Comparison of ENCODE assay signal across 28 mouse cellular contexts in the genomic region with DNA sequence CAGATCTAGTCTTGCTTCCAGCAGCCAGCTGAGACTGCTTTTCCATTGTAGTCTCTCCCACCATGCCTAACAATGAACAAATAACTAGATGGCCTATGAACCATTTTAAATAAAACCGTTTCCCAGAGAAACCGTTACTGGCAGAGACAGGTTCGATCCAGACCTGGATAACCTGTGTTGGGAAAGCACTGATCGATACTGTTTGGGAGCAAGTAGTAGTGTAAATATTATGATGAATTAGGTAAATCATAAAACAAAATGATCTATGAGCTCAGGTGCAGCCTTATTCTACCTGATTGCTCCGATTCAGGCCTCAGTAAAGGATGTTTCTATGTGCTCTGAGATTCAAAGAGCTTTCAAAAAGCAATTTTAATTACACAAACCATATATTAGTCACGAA.
A peak's percentile ranks its signal among the peaks of the same experiment; 100 is the strongest.
DNase-seq lines count a peak whose midpoint lies in the region; ATAC-seq and TF ChIP-seq lines count a peak whose summit lies in the region.
"Had no signal": no experiment of that assay in that cellular context is flagged by ENCODE, and none has a peak within 500 bp of the region (broad histone marks: within the 10 kb centered on the region; RNA-seq: fewer than 3 reads in every experiment).

No protein-coding gene starts in this region.

- no peak overlapping the region for H3K27ac ChIP-seq in liver, adult 2 months (replicated peaks; ENCODE audit: insufficient read depth, low read depth, low read length)
- no peak overlapping the region for H3K27ac ChIP-seq in liver, embryonic 12.5 days
- H3K27ac ChIP-seq in liver, postnatal 0 days (ENCODE audit: low read depth): 0 out of 2 replicates have a peak overlapping the region, but pooled peaks have one; percentile 36
- H3K27ac ChIP-seq: embryonic facial prominence, embryonic 13.5 days; embryonic facial prominence, embryonic 15.5 days; forebrain, embryonic 10.5 days; forebrain, embryonic 12.5 days had no signal

- WGBS in liver, adult 2 months: 29% methylated on average over 6 of the region's 6 CpGs
- 70% methylated on average over 6 of the region's 6 CpGs for WGBS in liver, embryonic 12.5 days (ENCODE audit: insufficient replicate concordance)
- WGBS in liver, postnatal 0 days (ENCODE audit: insufficient replicate concordance): 64% methylated on average over 6 of the region's 6 CpGs

- peaks cover 12% of the 10 kb centered on the region for H3K4me1 ChIP-seq in liver, adult 2 months (ENCODE audit: control insufficient read depth, insufficient read depth, low read length)
- peaks cover 6% of the 10 kb centered on the region for H3K4me1 ChIP-seq in liver, embryonic 12.5 days
- peaks cover 7% of the 10 kb centered on the region for H3K4me1 ChIP-seq in liver, postnatal 0 days (ENCODE audit: insufficient read depth)
- H3K4me1 ChIP-seq: embryonic facial prominence, embryonic 15.5 days had no signal

- no peaks in the 10 kb centered on the region for H3K27me3 ChIP-seq in liver, adult 2 months (ENCODE audit: control insufficient read depth, insufficient read depth, low read length)
- no peaks in the 10 kb centered on the region for H3K27me3 ChIP-seq in liver, embryonic 12.5 days (replicated peaks)
- H3K27me3 ChIP-seq in liver, postnatal 0 days (ENCODE audit: insufficient read depth, low read length): no peaks in the 10 kb centered on the region
- H3K27me3 ChIP-seq: CH12.LX; embryonic facial prominence, embryonic 13.5 days; embryonic facial prominence, embryonic 15.5 days; forebrain, embryonic 12.5 days had no signal

- TF ChIP-seq POLR2A in liver, adult 2 months (IDR thresholded peaks at IDR 0.05; ENCODE audit: extremely low read depth, insufficient read depth, low read length): no peak
- TF ChIP-seq POLR2A in brain, embryonic 14.5 days (IDR thresholded peaks at IDR 0.05; ENCODE audit: borderline replicate concordance, extremely low read depth, insufficient read depth, insufficient read length, poor library complexity, severe bottlenecking): no peak

- no peak overlapping the region for H3K9ac ChIP-seq in liver, adult 2 months (ENCODE audit: low read depth, low read length)
- no peak overlapping the region for H3K9ac ChIP-seq in liver, embryonic 12.5 days
- no peak overlapping the region for H3K9ac ChIP-seq in liver, postnatal 0 days (replicated peaks)
- H3K9ac ChIP-seq: embryonic facial prominence, embryonic 13.5 days; embryonic facial prominence, embryonic 15.5 days; forebrain, embryonic 12.5 days had no signal

- TF ChIP-seq EP300 in liver, postnatal 0 days (IDR thresholded peaks at IDR 0.05; ENCODE audit: low read depth): peak; percentile 40; the same call in 1 of the 2 replicates

- no peaks in the 10 kb centered on the region for H3K9me3 ChIP-seq in liver, embryonic 12.5 days (replicated peaks)
- no peaks in the 10 kb centered on the region for H3K9me3 ChIP-seq in liver, postnatal 0 days (ENCODE audit: low read length)
- H3K9me3 ChIP-seq: embryonic facial prominence, embryonic 13.5 days; embryonic facial prominence, embryonic 15.5 days; forebrain, embryonic 10.5 days; forebrain, embryonic 12.5 days had no signal

- H3K4me3 ChIP-seq in liver, adult 2 months (ENCODE audit: insufficient read depth, low read depth, low read length): no peak overlapping the region
- no peak overlapping the region for H3K4me3 ChIP-seq in liver, embryonic 12.5 days
- no peak overlapping the region for H3K4me3 ChIP-seq in liver, postnatal 0 days (ENCODE audit: low read depth, low read length)
- H3K4me3 ChIP-seq: embryonic facial prominence, embryonic 13.5 days; embryonic facial prominence, embryonic 15.5 days; erythroblast, embryonic 14.5 days; forebrain, embryonic 10.5 days; forebrain, embryonic 12.5 days had no signal

- no peak overlapping the region for H3K4me2 ChIP-seq in liver, embryonic 12.5 days
- no peak overlapping the region for H3K4me2 ChIP-seq in liver, postnatal 0 days (ENCODE audit: low read depth, low read length)
- H3K4me2 ChIP-seq: embryonic facial prominence, embryonic 13.5 days; embryonic facial prominence, embryonic 15.5 days; forebrain, embryonic 12.5 days had no signal

- H3K36me3 ChIP-seq in liver, adult 2 months (ENCODE audit: control insufficient read depth, insufficient read depth, low read length): no peaks in the 10 kb centered on the region
- H3K36me3 ChIP-seq in liver, embryonic 12.5 days: no peaks in the 10 kb centered on the region
- no peaks in the 10 kb centered on the region for H3K36me3 ChIP-seq in liver, postnatal 0 days (replicated peaks; ENCODE audit: insufficient read depth, low read length)
- H3K36me3 ChIP-seq: embryonic facial prominence, embryonic 13.5 days; embryonic facial prominence, embryonic 15.5 days; forebrain, embryonic 10.5 days; forebrain, embryonic 12.5 days; G1E had no signal

- no peak for ATAC-seq in liver, embryonic 12.5 days
- ATAC-seq in liver, postnatal 0 days: peak; percentile 90
- ATAC-seq: activated CD4-positive, CD25-positive, alpha-beta regulatory T cell, adult 4 months; CD4-positive, CD25-positive, alpha-beta regulatory T cell, adult 4 months; forebrain, embryonic 14.5 days; forebrain, embryonic 16.5 days; Patski had no signal

- no peak for TF ChIP-seq CTCF in liver, adult 2 months (IDR thresholded peaks at IDR 0.05; ENCODE audit: low read depth, low read length)
- no peak for TF ChIP-seq CTCF in liver, postnatal 0 days (IDR thresholded peaks at IDR 0.05; ENCODE audit: low read depth)
- no peak for TF ChIP-seq CTCF in brain, embryonic 14.5 days (IDR thresholded peaks at IDR 0.05; ENCODE audit: borderline replicate concordance, extremely low read depth, insufficient read depth, insufficient read length)

- H3K79me2 ChIP-seq in liver, adult 2 months (ENCODE audit: control insufficient read depth, insufficient read depth, low read length): no peaks in the 10 kb centered on the region

- DNase-seq in liver, adult 2 months (ENCODE audit: extremely low read depth, low read depth, low spot score): peak; percentile 96
- peak; percentile 37 for DNase-seq in liver, postnatal 0 days
- DNase-seq in liver: no peak
- DNase-seq in brain, embryonic 14.5 days (ENCODE audit: low read depth): peak; percentile 9
- DNase-seq: adrenal gland, adult 8-10 months; adrenal gland, postnatal 14 days; adrenal gland, postnatal 36 days; B cell, adult 2 months; cerebellum, adult 11 months; cerebellum, adult 18-20 months; cerebellum, adult 8-10 months; cerebellum, adult 9-11 months; cerebellum, postnatal 14 days; cerebellum, postnatal 36 days; embryo, embryonic 11 days had no signal
